Mouse (Mus musculus): ENCODE measurements around the gene Fam126b. TPM values are rescaled to one million over a fixed set of nuclear protein-coding genes. Genes with fewer than 3 reads are reported as not detected.
"Not testable (repeated sequence)": the region's sequence is repeated elsewhere in the genome, so short reads cannot be mapped to it uniquely, and the experiment has no call there.

Fam126b gene
- polyA plus RNA-seq, 1 experiment = 1.2 TPM

DNA sequence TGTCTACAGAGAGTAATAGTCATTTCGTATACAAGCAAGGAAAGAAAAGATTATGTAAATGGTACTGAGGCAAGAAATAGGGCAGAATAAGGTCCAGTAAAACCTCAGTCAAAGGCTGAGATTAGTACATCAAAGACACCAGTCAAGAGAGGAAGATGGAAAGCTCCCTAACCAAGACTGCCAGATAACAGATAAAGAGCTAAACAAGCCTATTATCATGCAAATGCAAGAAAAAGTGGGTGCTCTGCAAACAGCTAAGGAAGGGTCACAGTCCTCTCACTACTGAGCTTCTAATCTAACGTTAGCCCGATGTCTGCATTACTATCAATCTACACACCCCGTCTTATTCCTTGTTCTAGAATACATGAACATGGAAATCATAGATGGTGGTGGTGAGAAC lies 15.7 kb downstream of the Fam126b start:
- TF ChIP-seq POLR2A (IDR thresholded peaks at IDR 0.05; ENCODE audit: low read depth, low read length) (no peak), CTCF (IDR thresholded peaks at IDR 0.05; ENCODE audit: extremely low read depth, insufficient read length, insufficient replicate concordance, low read depth, low read length) (no peak)
- H3K27me3 ChIP-seq (ENCODE audit: control insufficient read depth, insufficient read depth, low read length) = no peaks in the 10 kb centered on the region
- H3K4me3 ChIP-seq (ENCODE audit: low read depth, low read length) = no peak overlapping the region
- H3K36me3 ChIP-seq (ENCODE audit: control insufficient read depth, insufficient read depth, low read length) = no peaks in the 10 kb centered on the region
- WGBS = 71% methylated on average over 4 of the region's 4 CpGs
- H3K4me1 ChIP-seq (ENCODE audit: control insufficient read depth, insufficient read depth, insufficient read length, low read length) = no peaks in the 10 kb centered on the region
- H3K27ac ChIP-seq (ENCODE audit: insufficient read depth, low read depth, low read length) = no peak overlapping the region

DNA sequence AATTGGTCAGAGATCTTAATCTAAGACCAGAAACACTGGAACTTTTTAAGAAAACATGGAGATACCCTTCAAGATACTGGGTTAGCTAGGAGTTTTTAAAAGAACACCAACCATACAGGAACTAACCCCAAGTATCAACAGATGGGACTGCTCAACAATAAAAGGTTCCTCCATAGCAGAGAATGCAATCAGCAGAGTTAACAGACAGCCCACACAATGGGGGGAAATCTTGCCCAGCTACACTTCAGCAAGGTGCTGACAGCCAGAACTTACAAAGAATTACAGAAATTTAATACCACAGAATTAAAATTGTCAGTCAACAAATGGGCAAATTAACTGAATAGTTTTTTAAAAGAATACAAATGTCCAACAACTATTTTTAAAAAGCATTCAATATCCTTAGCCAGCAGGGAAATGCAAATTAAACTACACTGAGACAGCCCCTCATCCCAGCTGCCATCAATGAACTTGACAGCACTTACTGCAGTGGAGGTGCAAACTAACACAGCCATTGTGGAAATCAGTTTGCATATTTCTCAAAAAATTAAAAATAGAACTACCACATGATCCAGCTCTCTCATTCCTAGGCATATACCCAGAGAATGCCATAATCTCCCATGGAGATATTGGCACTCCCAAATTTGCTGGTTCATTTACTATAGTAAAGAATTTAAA lies 17.5 kb downstream of the Fam126b start:
- no peak for TF ChIP-seq POLR2A (IDR thresholded peaks at IDR 0.05; ENCODE audit: low read depth, low read length)
- TF ChIP-seq CTCF (IDR thresholded peaks at IDR 0.05; ENCODE audit: extremely low read depth, insufficient read length, insufficient replicate concordance, low read depth, low read length) = no peak
- peaks cover 4% of the 10 kb centered on the region; the same call in 1 of the 2 replicates for H3K36me3 ChIP-seq (ENCODE audit: control insufficient read depth, insufficient read depth, low read length)
- no peaks in the 10 kb centered on the region for H3K4me1 ChIP-seq (ENCODE audit: control insufficient read depth, insufficient read depth, insufficient read length, low read length)

DNA sequence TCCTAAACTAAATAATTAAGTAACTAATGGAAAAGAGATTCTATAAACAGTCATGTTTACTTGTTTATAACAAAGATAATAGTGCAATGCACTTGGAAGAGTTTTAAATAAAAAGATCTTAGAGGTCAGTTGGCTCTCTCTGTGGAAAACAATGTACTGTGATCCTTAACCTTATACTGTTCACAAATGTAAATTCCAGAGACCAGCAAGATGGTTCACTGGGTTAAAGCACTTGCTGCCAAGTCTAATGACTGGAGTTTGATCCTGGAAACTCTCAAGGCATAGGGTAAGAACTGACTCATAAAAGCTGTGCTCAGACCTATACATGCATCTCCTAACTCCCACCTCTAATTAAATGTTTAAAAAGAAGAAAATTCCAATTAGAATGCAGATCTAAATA lies 19.5 kb downstream of the Fam126b start:
- H3K36me3 ChIP-seq (ENCODE audit: control insufficient read depth, insufficient read depth, low read length) = peaks cover 6% of the 10 kb centered on the region; the same call in 1 of the 2 replicates
- no peak overlapping the region for H3K4me3 ChIP-seq (ENCODE audit: low read depth, low read length)
- no peaks in the 10 kb centered on the region for H3K4me1 ChIP-seq (ENCODE audit: control insufficient read depth, insufficient read depth, insufficient read length, low read length)
- no peak for TF ChIP-seq POLR2A (IDR thresholded peaks at IDR 0.05; ENCODE audit: low read depth, low read length)
- TF ChIP-seq CTCF (IDR thresholded peaks at IDR 0.05; ENCODE audit: extremely low read depth, insufficient read length, insufficient replicate concordance, low read depth, low read length) = no peak
- H3K27me3 ChIP-seq (ENCODE audit: control insufficient read depth, insufficient read depth, low read length) = no peaks in the 10 kb centered on the region
- no peak overlapping the region for H3K27ac ChIP-seq (ENCODE audit: insufficient read depth, low read depth, low read length)

More for the DNA sequence above, 17.5 kb downstream of the Fam126b start:
- Histone ChIP-seq H3K4me3 (ENCODE audit: low read depth, low read length) (no peak overlapping the region), H3K27me3 (ENCODE audit: control insufficient read depth, insufficient read depth, low read length) (no peaks in the 10 kb centered on the region), H3K27ac (ENCODE audit: insufficient read depth, low read depth, low read length) (no peak overlapping the region)

DNA sequence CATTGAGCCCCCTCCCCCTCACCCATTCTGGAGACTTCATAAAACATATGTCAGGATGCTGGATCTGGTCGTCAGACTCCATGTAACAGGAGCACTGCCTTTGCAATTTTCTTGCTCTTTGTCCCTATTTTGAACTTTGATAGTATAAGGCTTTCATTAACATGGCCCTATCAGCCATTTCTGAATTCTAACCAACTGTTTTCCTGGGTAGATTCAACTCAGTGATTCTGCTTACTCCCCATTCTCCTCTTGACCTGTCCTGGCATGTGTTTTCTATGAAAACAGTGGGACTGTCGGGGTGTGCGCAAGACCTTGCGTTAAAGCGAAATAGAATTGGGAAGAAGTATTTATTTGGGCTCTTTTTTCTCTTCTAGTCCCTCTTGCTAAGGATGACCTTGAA lies 21.1 kb downstream of the Fam126b start:
- Histone ChIP-seq H3K27me3 (ENCODE audit: control insufficient read depth, insufficient read depth, low read length) (no peaks in the 10 kb centered on the region), H3K4me3 (ENCODE audit: low read depth, low read length) (no peak overlapping the region), H3K4me1 (ENCODE audit: control insufficient read depth, insufficient read depth, insufficient read length, low read length) (no peaks in the 10 kb centered on the region), H3K36me3 (ENCODE audit: control insufficient read depth, insufficient read depth, low read length) (peaks cover 7% of the 10 kb centered on the region; the same call in 1 of the 2 replicates), H3K27ac (ENCODE audit: insufficient read depth, low read depth, low read length) (no peak overlapping the region)
- 93% methylated on average over 5 of the region's 5 CpGs for WGBS
- TF ChIP-seq POLR2A (IDR thresholded peaks at IDR 0.05; ENCODE audit: low read depth, low read length) = no peak
- TF ChIP-seq CTCF (IDR thresholded peaks at IDR 0.05; ENCODE audit: extremely low read depth, insufficient read length, insufficient replicate concordance, low read depth, low read length) = no peak

DNA sequence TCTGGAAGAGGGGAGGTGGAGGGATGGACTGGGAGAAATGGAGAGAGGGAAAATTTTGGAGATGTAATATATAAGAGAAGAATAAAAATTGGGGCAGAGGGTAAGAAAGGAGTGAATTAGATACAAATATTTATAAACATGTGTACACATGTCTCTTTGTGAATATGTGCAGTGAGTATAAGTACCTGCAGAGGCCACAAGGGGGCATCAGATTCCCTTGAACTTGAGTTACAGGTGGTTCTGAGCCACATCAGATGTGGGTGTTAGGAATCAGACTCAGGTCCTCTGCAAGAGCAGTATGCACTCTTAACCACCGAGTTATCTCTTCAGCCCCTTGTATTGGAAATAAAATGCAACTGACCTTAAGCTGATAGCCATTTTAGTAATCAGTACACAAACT lies 23.7 kb downstream of the Fam126b start:
- Histone ChIP-seq H3K27me3 (ENCODE audit: control insufficient read depth, insufficient read depth, low read length) (no peaks in the 10 kb centered on the region), H3K36me3 (ENCODE audit: control insufficient read depth, insufficient read depth, low read length) (peaks cover 10% of the 10 kb centered on the region; the same call in 1 of the 2 replicates), H3K4me3 (ENCODE audit: low read depth, low read length) (no peak overlapping the region), H3K4me1 (ENCODE audit: control insufficient read depth, insufficient read depth, insufficient read length, low read length) (no peaks in the 10 kb centered on the region), H3K27ac (ENCODE audit: insufficient read depth, low read depth, low read length) (no peak overlapping the region)
- TF ChIP-seq POLR2A (IDR thresholded peaks at IDR 0.05; ENCODE audit: low read depth, low read length) = no peak
- no peak for TF ChIP-seq CTCF (IDR thresholded peaks at IDR 0.05; ENCODE audit: extremely low read depth, insufficient read length, insufficient replicate concordance, low read depth, low read length)
- 86% methylated on average over 1 of the region's 1 CpGs for WGBS

DNA sequence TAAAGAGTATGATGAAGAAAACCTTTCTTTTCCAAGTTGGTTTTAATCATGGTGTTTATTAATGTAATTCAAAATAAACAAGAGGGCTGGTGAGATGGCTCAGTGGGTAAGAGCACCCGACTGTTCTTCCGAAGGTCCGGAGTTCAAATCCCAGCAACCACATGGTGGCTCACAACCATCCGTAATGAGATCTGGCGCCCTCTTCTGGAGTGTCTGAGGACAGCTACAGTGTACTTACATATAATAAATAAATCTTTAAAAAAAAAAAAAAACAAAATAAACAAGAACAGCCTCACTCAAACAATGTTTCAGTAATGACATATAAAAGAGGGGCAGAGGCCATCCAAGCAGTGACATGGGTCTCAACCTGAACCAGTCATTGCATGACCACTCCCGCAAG lies 25.8 kb downstream of the Fam126b start:
- H3K4me1 ChIP-seq (ENCODE audit: control insufficient read depth, insufficient read depth, insufficient read length, low read length); H3K27me3 ChIP-seq (ENCODE audit: control insufficient read depth, insufficient read depth, low read length); H3K27ac ChIP-seq (ENCODE audit: insufficient read depth, low read depth, low read length); H3K4me3 ChIP-seq (ENCODE audit: low read depth, low read length): not testable (repeated sequence)
- H3K36me3 ChIP-seq (ENCODE audit: control insufficient read depth, insufficient read depth, low read length) = peaks cover 14% of the 10 kb centered on the region
- 94% methylated on average over 6 of the region's 6 CpGs for WGBS

DNA sequence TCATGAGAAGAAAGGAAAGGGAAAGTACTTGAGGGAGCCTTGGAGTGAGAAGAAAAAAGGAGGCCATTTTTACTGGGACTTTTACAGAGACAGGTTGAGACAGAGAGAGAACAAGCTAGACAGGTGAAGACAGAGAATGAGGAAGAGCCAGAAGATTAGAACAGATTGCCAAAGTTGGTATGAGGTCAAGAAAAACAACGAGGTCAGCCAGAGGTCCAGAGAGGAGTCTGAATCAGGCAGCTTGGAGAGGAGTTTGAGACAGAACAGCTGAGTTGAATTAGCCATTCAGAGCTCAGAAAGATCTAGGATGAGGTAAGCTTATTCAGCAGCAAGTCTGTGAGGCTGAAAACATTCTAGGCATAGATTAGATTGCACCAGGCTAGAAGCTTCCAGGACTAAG lies 44.7 kb downstream of the Fam126b start:
- H3K27me3 ChIP-seq (ENCODE audit: control insufficient read depth, insufficient read depth, low read length) = no peaks in the 10 kb centered on the region
- H3K4me3 ChIP-seq (ENCODE audit: low read depth, low read length) = no peak overlapping the region
- H3K27ac ChIP-seq (ENCODE audit: insufficient read depth, low read depth, low read length) = no peak overlapping the region
- H3K4me1 ChIP-seq (ENCODE audit: control insufficient read depth, insufficient read depth, insufficient read length, low read length) = no peaks in the 10 kb centered on the region
- WGBS = 72% methylated on average over 1 of the region's 1 CpGs
- H3K36me3 ChIP-seq (ENCODE audit: control insufficient read depth, insufficient read depth, low read length) = peaks cover 48% of the 10 kb centered on the region
- TF ChIP-seq CTCF (IDR thresholded peaks at IDR 0.05; ENCODE audit: extremely low read depth, insufficient read length, insufficient replicate concordance, low read depth, low read length) = no peak
- no peak for TF ChIP-seq POLR2A (IDR thresholded peaks at IDR 0.05; ENCODE audit: low read depth, low read length)

Measured in small intestine, adult 2 months (tissue).